Mouse (Mus musculus) intestine, embryonic 14.5 days (tissue): ENCODE data around the gene Ttc7b. TPM values are rescaled to one million over a fixed set of nuclear protein-coding genes. Genes with fewer than 3 reads are reported as not detected.

Source experiments
- ATAC-seq: fragments of 200-750 bp; cut with Nextera tagmentation; replicated peaks from 2 replicates; pipeline ENCODE4 v1.8.0; 2017; ENCODE audit warnings: low read depth, moderate number of reproducible peaks, moderate TSS enrichment, moderate library complexity; ENCODE audit not compliant: low FRiP score, low TSS enrichment
- DNase-seq: peaks from one replicate; pipeline ENCODE4 v3.0.0-alpha.2; 2018; ENCODE audit warnings: low spot score
- H3K27ac ChIP-seq: fragments of 300-500 bp; sonication (generic); 2 replicates; pipeline ENCODE4 v1.5.1; 2014; ENCODE audit warnings: low read depth, mild to moderate bottlenecking, control low read depth
- H3K27me3 ChIP-seq: fragments of 300-500 bp; sonication (generic); replicated peaks from 2 replicates; pipeline ENCODE4 v1.6.1; 2014; ENCODE audit warnings: low read length, control low read depth; ENCODE audit not compliant: control insufficient read depth, insufficient read depth
- H3K36me3 ChIP-seq: fragments of 300-500 bp; sonication (generic); 2 replicates; pipeline ENCODE4 v1.6.1; 2014; ENCODE audit warnings: low read length, control low read depth; ENCODE audit not compliant: control insufficient read depth, insufficient read depth
- H3K4me1 ChIP-seq: fragments of 300-500 bp; sonication (generic); replicated peaks from 2 replicates; pipeline ENCODE4 v1.6.1; 2014; ENCODE audit warnings: low read length, control low read depth, mixed read lengths; ENCODE audit not compliant: control insufficient read depth, insufficient read depth
- H3K4me2 ChIP-seq: fragments of 300-500 bp; sonication (generic); 2 replicates; pipeline ENCODE4 v1.6.1; 2014; ENCODE audit warnings: low read length
- H3K4me3 ChIP-seq: fragments of 300-500 bp; sonication (generic); 2 replicates; pipeline ENCODE4 v1.5.1; 2014; ENCODE audit warnings: low read depth, low read length, control low read depth, mixed read lengths
- H3K9ac ChIP-seq: fragments of 300-500 bp; sonication (generic); 2 replicates; pipeline ENCODE4 v1.6.1; 2014; ENCODE audit warnings: mild to moderate bottlenecking, low read length
- H3K9me3 ChIP-seq: fragments of 300-500 bp; sonication (generic); 2 replicates; pipeline ENCODE4 v1.6.1; 2016; ENCODE audit warnings: low read length, control low read depth; ENCODE audit not compliant: control insufficient read depth
- WGBS: fragments of 180-500 bp; shearing (Covaris S2); extraction: QIAGEN DNeasy Blood & Tissue Kit; methylation state at CpG from one replicate; pipeline ENCODE4 v1.1.7; 2014; 5-methylcytosine and 5-hydroxymethylcytosine counted together
- polyA plus RNA-seq: library from polyadenylated mRNA; unstranded; fragments of >200 nt; fragmentation: Nextera tagmentation; extraction: Ambion mirVana; gene quantifications from 2 replicates; pipeline ENCODE4 v1.2.1, GENCODE M21; 2014

Ttc7b gene
- polyA plus RNA-seq, 1 experiment from 2014 or later = 5.9 TPM

GRCm38 (mm10) chr12:100542076-100542475 is 21.4 kb upstream of the Ttc7b start:
- WGBS = 49% methylated on average over 3 of the region's 3 CpGs
- H3K27me3 ChIP-seq = no peaks in the 10 kb centered on the region
- H3K9ac ChIP-seq = no peak overlapping the region
- no peak overlapping the region for H3K27ac ChIP-seq
- H3K4me1 ChIP-seq = no peaks in the 10 kb centered on the region
- no peak overlapping the region for H3K4me2 ChIP-seq
- ATAC-seq (no peak), DNase-seq (no peak)
- H3K9me3 ChIP-seq = no peaks in the 10 kb centered on the region
- H3K4me3 ChIP-seq = no peak overlapping the region
- no peaks in the 10 kb centered on the region for H3K36me3 ChIP-seq

GRCm38 (mm10) chr12:100539158-100539714 is 18.6 kb upstream of the Ttc7b start:
- Histone ChIP-seq H3K9me3 (no peaks in the 10 kb centered on the region), H3K27ac (no peak overlapping the region), H3K36me3 (no peaks in the 10 kb centered on the region), H3K4me1 (0 out of 2 replicates have a peak, but pooled peaks cover 4% of the 10 kb centered on the region), H3K9ac (no peak overlapping the region), H3K4me2 (no peak overlapping the region), H3K4me3 (no peak overlapping the region), H3K27me3 (no peaks in the 10 kb centered on the region)
- ATAC-seq = no peak
- DNase-seq = no peak
- 53% methylated on average over 9 of the region's 9 CpGs for WGBS

GRCm38 (mm10) chr12:100538445-100539157 is 18.0 kb upstream of the Ttc7b start:
- peak; percentile 29 for DNase-seq
- ATAC-seq = no peak
- Histone ChIP-seq H3K9me3 (no peaks in the 10 kb centered on the region), H3K4me1 (0 out of 2 replicates have a peak, but pooled peaks cover 4% of the 10 kb centered on the region), H3K36me3 (no peaks in the 10 kb centered on the region), H3K4me2 (no peak overlapping the region), H3K27ac (peak overlapping the region; percentile 12; the same call in 1 of the 2 replicates), H3K9ac (no peak overlapping the region), H3K4me3 (no peak overlapping the region), H3K27me3 (no peaks in the 10 kb centered on the region)
- WGBS = 52% methylated on average over 7 of the region's 7 CpGs

- Histone ChIP-seq H3K9ac (no peak overlapping the region), H3K9me3 (no peaks in the 10 kb centered on the region), H3K27ac (no peak overlapping the region), H3K4me3 (no peak overlapping the region), H3K4me2 (no peak overlapping the region), H3K4me1 (0 out of 2 replicates have a peak, but pooled peaks cover 4% of the 10 kb centered on the region), H3K36me3 (no peaks in the 10 kb centered on the region), H3K27me3 (no peaks in the 10 kb centered on the region)
- no peak for ATAC-seq
- WGBS = 39% methylated on average over 11 of the region's 11 CpGs
- DNase-seq = peak; percentile 51
Measured at GRCm38 (mm10) chr12:100537091-100537490, 16.5 kb upstream of the Ttc7b start.

- Histone ChIP-seq H3K4me3 (no peak overlapping the region), H3K9ac (no peak overlapping the region), H3K4me2 (no peak overlapping the region), H3K36me3 (no peaks in the 10 kb centered on the region), H3K9me3 (no peaks in the 10 kb centered on the region), H3K27ac (no peak overlapping the region), H3K27me3 (no peaks in the 10 kb centered on the region), H3K4me1 (0 out of 2 replicates have a peak, but pooled peaks cover 4% of the 10 kb centered on the region)
- peak; percentile 27 for DNase-seq
- 84% methylated on average over 12 of the region's 12 CpGs for WGBS
- ATAC-seq = no peak
Measured at GRCm38 (mm10) chr12:100535028-100535427, 14.4 kb upstream of the Ttc7b start.

GRCm38 (mm10) chr12:100534028-100534427 is 13.4 kb upstream of the Ttc7b start:
- Histone ChIP-seq H3K27ac (no peak overlapping the region), H3K9me3 (no peaks in the 10 kb centered on the region), H3K4me2 (no peak overlapping the region), H3K27me3 (no peaks in the 10 kb centered on the region), H3K4me1 (0 out of 2 replicates have a peak, but pooled peaks cover 7% of the 10 kb centered on the region), H3K36me3 (no peaks in the 10 kb centered on the region), H3K9ac (no peak overlapping the region), H3K4me3 (no peak overlapping the region)
- 62% methylated on average over 3 of the region's 3 CpGs for WGBS
- DNase-seq (peak; percentile 42), ATAC-seq (no peak)

GRCm38 (mm10) chr12:100533209-100533608 is 12.6 kb upstream of the Ttc7b start:
- ATAC-seq (no peak), DNase-seq (peak; percentile 35)
- Histone ChIP-seq H3K36me3 (no peaks in the 10 kb centered on the region), H3K9me3 (no peaks in the 10 kb centered on the region), H3K27ac (no peak overlapping the region), H3K9ac (no peak overlapping the region), H3K27me3 (no peaks in the 10 kb centered on the region), H3K4me2 (no peak overlapping the region), H3K4me1 (peaks cover 13% of the 10 kb centered on the region; the same call in 1 of the 2 replicates), H3K4me3 (no peak overlapping the region)
- 76% methylated on average over 4 of the region's 4 CpGs for WGBS

GRCm38 (mm10) chr12:100531740-100532139 is 11.1 kb upstream of the Ttc7b start:
- no peak overlapping the region for H3K4me3 ChIP-seq
- H3K4me1 ChIP-seq = peaks cover 17% of the 10 kb centered on the region; the same call in 1 of the 2 replicates
- H3K27me3 ChIP-seq = no peaks in the 10 kb centered on the region
- 72% methylated on average over 1 of the region's 1 CpGs for WGBS
- H3K9me3 ChIP-seq = no peaks in the 10 kb centered on the region
- no peak overlapping the region for H3K4me2 ChIP-seq
- ATAC-seq (no peak), DNase-seq (no peak)
- no peak overlapping the region for H3K27ac ChIP-seq
- H3K9ac ChIP-seq = no peak overlapping the region
- H3K36me3 ChIP-seq = no peaks in the 10 kb centered on the region
